Mouse (Mus musculus): ENCODE results near the gene Ccdc58. TPM values are rescaled to one million over a fixed set of nuclear protein-coding genes. Genes with fewer than 3 reads are reported as not detected.

Ccdc58 gene
- 185 TPM for polyA plus RNA-seq (2014; fragmentation: Illumina TruSeq; extraction: RNeasy Lipid Tissue Mini Kit (QIAGEN cat#74804); ENCODE audit: low read depth, low replicate concordance)

DNA sequence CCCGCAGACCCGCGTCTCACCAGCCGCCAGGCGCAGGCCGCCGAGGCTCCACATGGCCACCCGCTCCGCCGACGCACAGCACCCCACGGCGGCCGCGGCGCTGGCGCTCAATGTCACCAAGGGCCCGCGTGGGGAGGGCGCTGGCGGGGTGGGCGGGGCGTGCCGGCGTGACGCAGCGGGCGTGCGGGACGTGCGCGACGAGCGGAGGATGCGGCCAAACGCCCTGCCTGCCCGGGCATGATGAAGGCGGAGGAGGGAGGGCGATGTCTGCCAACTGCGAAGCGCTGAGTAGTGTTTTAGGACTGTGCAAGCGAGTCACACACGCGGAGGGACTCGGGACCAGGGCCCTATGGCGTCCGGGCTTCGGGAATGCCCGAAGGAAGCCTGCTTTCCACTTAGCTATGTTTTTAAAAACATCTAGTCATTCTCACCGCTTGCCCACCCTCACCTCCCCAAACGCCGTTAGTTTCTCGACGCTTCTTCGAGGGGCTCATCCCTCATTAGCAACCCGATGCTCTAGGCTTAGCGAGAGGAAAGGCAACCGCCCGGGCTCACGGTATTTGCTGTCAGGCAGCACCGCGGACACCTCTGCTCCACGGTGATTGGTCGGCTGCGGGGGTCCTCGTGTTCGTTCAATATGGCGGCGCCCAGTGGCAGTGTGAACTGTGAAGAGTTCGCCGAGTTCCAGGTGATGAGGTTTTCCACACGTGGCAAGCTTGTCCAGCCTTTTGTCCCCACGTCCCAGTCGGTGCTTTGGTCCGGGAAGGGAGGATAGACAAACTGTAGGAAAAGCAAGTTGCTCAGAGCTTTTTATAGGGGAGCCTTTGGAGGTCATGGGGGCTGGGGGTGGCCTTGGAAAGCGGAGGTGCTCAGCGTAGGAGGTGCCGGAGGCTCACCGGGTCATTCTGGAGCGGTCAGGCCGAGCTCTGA lies at the start of gene Ccdc58, which contains the start of gene Fam162a:
Gene Ccdc58, plus strand, starts transcription at position 236 of the 930 bp plus-strand sequence.
Gene Fam162a, minus strand, starts transcription at position 145 of the 930 bp plus-strand sequence.

DNA sequence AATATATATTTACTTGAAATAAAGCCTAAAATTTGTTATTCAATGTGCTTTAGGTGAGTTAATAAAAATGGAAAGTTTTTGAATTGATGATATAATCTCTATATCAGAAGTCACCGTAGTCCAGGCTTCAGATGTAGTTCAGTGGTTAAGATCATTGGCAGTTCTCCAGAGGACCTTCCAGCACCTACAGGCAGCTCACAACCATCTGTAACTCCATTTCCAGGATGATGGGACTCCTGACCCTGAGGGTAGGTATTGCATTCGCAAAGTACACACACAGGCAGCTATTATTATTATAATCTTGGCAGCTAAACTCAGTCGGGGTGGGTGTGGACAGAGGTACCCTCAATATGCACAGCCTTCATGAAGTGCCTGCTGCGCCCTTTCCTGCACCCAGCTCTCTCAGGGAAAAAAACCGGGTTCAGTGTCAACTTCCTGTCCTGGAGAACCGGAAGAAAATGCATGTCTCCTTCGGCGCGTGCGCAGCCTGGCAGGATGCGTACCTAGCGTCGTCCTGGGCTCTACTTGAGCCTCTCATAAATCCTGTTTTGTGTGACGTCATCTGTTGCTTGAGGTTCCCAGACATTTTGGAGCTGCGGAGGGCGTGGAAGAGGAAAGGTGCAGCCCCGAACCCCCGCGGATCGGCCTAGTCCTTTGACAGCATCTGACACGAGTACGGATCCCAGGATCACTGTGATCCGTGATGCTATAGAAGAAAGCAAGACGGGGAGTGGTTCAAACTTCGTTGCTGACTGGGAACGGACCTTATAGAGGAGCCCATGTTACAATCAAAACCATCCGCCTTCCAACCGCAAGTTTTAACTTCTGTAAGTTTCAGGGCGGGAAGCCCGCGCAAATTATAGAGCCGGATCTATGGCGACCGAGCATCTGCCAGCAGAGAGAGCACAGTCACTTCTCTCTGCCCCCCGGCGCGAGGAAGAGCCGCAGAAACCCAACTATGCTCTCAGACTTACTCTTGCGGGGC lies 30.6 kb upstream of the Ccdc58 start, which contains the start of gene Wdr5b:
Gene Wdr5b, plus strand, starts transcription at position 551 of the 985 bp plus-strand sequence.

DNA sequence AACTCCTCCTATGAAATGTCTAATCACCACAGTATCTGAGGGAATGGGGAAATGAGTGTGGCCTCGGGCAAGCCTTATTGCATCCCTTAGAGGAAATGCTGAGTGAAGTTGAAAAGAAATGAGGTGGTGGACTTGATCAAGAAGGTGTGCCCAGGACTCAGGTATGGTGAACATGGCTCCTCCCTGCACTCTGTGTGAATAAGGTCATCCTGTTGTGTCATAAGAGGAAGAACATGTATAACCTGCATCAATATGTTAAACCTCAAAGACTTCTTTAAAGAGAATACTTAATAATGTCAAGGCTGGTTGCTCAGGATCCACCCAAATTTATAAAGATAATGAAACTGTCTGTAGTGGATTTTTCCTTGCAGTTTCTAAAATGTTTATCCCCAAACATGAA lies 59.7 kb downstream of the Ccdc58 start, which contains the start of gene Csta1:
Gene Csta1, minus strand, starts transcription at position 101 of the 400 bp plus-strand sequence.

Other genes with a start within 250 kb of the Ccdc58 start
- 13.2 TPM for gene Parp14, start 200.1 kb upstream of the Ccdc58 start, polyA plus RNA-seq (2014; fragmentation: Illumina TruSeq; extraction: RNeasy Lipid Tissue Mini Kit (QIAGEN cat#74804); ENCODE audit: low read depth, low replicate concordance)
- 60.9 TPM for gene Parp9, start 133.2 kb upstream of the Ccdc58 start, polyA plus RNA-seq (2014; fragmentation: Illumina TruSeq; extraction: RNeasy Lipid Tissue Mini Kit (QIAGEN cat#74804); ENCODE audit: low read depth, low replicate concordance)
- gene Dtx3l, start 132.5 kb upstream of the Ccdc58 start, polyA plus RNA-seq (2014; fragmentation: Illumina TruSeq; extraction: RNeasy Lipid Tissue Mini Kit (QIAGEN cat#74804); ENCODE audit: low read depth, low replicate concordance) = 40.4 TPM
- 49.0 TPM for gene Kpna1, start 92.9 kb upstream of the Ccdc58 start, polyA plus RNA-seq (2014; fragmentation: Illumina TruSeq; extraction: RNeasy Lipid Tissue Mini Kit (QIAGEN cat#74804); ENCODE audit: low read depth, low replicate concordance)
- gene Wdr5b, start 30.5 kb upstream of the Ccdc58 start, polyA plus RNA-seq (2014; fragmentation: Illumina TruSeq; extraction: RNeasy Lipid Tissue Mini Kit (QIAGEN cat#74804); ENCODE audit: low read depth, low replicate concordance) = 3.4 TPM
- 96.6 TPM for gene Fam162a, start 91 bp upstream of the Ccdc58 start, polyA plus RNA-seq (2014; fragmentation: Illumina TruSeq; extraction: RNeasy Lipid Tissue Mini Kit (QIAGEN cat#74804); ENCODE audit: low read depth, low replicate concordance)
- gene Csta1, start 59.6 kb downstream of the Ccdc58 start, polyA plus RNA-seq (2014; fragmentation: Illumina TruSeq; extraction: RNeasy Lipid Tissue Mini Kit (QIAGEN cat#74804); ENCODE audit: low read depth, low replicate concordance) = not detected
- not detected for gene Stfa2l1, start 85.1 kb downstream of the Ccdc58 start, polyA plus RNA-seq (2014; fragmentation: Illumina TruSeq; extraction: RNeasy Lipid Tissue Mini Kit (QIAGEN cat#74804); ENCODE audit: low read depth, low replicate concordance)
- not detected for gene Gm5483, start 112.5 kb downstream of the Ccdc58 start, polyA plus RNA-seq (2014; fragmentation: Illumina TruSeq; extraction: RNeasy Lipid Tissue Mini Kit (QIAGEN cat#74804); ENCODE audit: low read depth, low replicate concordance)
- gene Gm5416, start 138.7 kb downstream of the Ccdc58 start, polyA plus RNA-seq (2014; fragmentation: Illumina TruSeq; extraction: RNeasy Lipid Tissue Mini Kit (QIAGEN cat#74804); ENCODE audit: low read depth, low replicate concordance) = not detected
- gene 2010005H15Rik, start 149.8 kb downstream of the Ccdc58 start, polyA plus RNA-seq (2014; fragmentation: Illumina TruSeq; extraction: RNeasy Lipid Tissue Mini Kit (QIAGEN cat#74804); ENCODE audit: low read depth, low replicate concordance) = not detected
- gene Stfa1, start 205.3 kb downstream of the Ccdc58 start, polyA plus RNA-seq (2014; fragmentation: Illumina TruSeq; extraction: RNeasy Lipid Tissue Mini Kit (QIAGEN cat#74804); ENCODE audit: low read depth, low replicate concordance) = not detected

All from liver, adult 10 weeks (tissue).